Mouse (Mus musculus) ES-Bruce4 (cell line): ENCODE measurements at regions not wholly inside any gene's neighbourhood (a gene's known extent, or its start where the extent isn't known, plus 50 kb on each side); places are given as distances from the start of the nearest gene placed in this dataset.

Experiments used
- CTCF ChIP-seq: IDR thresholded peaks from one replicate; pipeline ENCODE4 v1.8.1; 2011; ENCODE audit warnings: low read depth, low read length
- EP300 ChIP-seq: IDR thresholded peaks from 2 replicates; pipeline ENCODE4 v1.6.1; 2011; ENCODE audit warnings: low read depth, low read length; ENCODE audit not compliant: insufficient read depth
- POLR2A ChIP-seq: IDR thresholded peaks from one replicate; pipeline ENCODE4 v1.8.1; 2011; ENCODE audit warnings: low read length; ENCODE audit not compliant: insufficient read depth

DNA sequence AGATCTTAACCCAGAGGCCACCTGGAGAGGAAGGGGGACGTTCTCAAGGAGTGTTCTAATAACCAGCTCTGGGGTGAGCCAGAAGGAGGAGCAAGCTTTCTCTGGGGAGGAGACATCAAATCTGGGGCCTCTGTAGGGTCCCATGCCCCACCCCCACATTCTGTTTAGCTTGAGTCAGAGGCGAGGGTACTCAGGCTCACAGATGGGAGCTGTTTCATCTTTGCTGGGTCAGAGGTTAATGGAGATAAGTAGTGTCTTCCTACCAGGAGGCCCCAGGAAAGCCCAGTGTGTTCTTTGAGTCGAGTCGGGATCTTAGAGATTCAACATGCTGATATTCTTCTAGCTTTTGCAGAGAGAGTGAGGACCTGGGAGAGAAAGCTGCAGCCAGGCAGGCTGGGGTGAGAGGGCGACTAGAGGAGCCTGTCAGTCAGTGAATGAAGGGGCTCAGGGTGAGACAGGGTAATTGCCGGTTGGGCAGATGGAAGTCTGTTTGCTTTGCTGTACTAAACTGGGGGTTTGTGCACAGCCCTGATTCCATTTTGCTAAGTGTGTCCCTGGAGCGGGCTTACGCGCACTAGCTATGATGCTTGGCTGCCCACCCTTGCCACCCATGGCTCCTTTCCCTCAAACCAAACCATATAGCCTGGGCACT is 124.0 kb downstream of the Dact1 start:
- no peak for TF ChIP-seq CTCF
- no peak for TF ChIP-seq EP300
- TF ChIP-seq POLR2A, result no peak
